Mouse (Mus musculus): ENCODE results near the gene Sergef. TPM values are rescaled to one million over a fixed set of nuclear protein-coding genes. Genes with fewer than 3 reads are reported as not detected.

Sergef gene
- polyA plus RNA-seq, 1 experiment from 2014 or later = 16.8 TPM

DNA sequence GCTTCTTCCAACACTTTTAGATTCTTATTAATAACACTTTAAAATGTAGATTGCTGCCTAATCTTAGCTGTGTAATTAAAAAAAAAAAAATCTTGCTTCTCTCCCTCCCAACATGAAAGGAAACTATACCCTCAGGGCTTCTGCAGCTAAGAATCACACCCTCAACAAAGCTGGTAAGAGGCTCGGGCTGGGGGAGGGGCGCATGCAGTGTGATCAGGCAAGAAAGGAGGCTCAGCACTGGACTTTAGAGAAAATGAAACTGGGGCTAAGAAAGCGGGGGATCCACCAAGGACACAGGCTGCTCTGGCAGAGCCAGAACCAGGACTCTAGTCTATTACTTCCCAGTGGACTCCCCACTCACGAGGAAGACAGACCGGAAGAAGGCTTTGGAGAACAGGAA, 38.5 kb downstream of the Sergef start:
- no peak overlapping the region for H3K4me3 ChIP-seq (ENCODE audit: low read depth, low read length)

GRCm38 (mm10) chr7:46597006-46597405, 42.6 kb downstream of the Sergef start:
- ATAC-seq (replicated peaks; ENCODE audit: low FRiP score, low TSS enrichment, low read depth) (no peak), DNase-seq (ENCODE audit: low spot score) (no peak)
- H3K4me2 ChIP-seq (ENCODE audit: low read length) = no peak overlapping the region
- no peaks in the 10 kb centered on the region for H3K36me3 ChIP-seq (ENCODE audit: control insufficient read depth, insufficient read depth, low read length)
- no peak overlapping the region for H3K4me3 ChIP-seq (ENCODE audit: low read depth, low read length)
- H3K27ac ChIP-seq (ENCODE audit: low read depth) = no peak overlapping the region
- H3K9ac ChIP-seq (ENCODE audit: low read length) = no peak overlapping the region
- H3K27me3 ChIP-seq (replicated peaks; ENCODE audit: control insufficient read depth, insufficient read depth, low read length) = no peaks in the 10 kb centered on the region
- H3K9me3 ChIP-seq (ENCODE audit: control insufficient read depth, low read length) = no peaks in the 10 kb centered on the region
- 94% methylated on average over 2 of the region's 2 CpGs for WGBS
- no peaks in the 10 kb centered on the region for H3K4me1 ChIP-seq (replicated peaks; ENCODE audit: control insufficient read depth, insufficient read depth, low read length)

More for the DNA sequence above, 38.5 kb downstream of the Sergef start:
- Histone ChIP-seq H3K36me3 (ENCODE audit: control insufficient read depth, insufficient read depth, low read length) (peaks cover 5% of the 10 kb centered on the region; the same call in 1 of the 2 replicates), H3K4me1 (replicated peaks; ENCODE audit: control insufficient read depth, insufficient read depth, low read length) (no peaks in the 10 kb centered on the region), H3K27me3 (replicated peaks; ENCODE audit: control insufficient read depth, insufficient read depth, low read length) (no peaks in the 10 kb centered on the region), H3K9me3 (ENCODE audit: control insufficient read depth, low read length) (no peaks in the 10 kb centered on the region), H3K27ac (ENCODE audit: low read depth) (no peak overlapping the region), H3K4me2 (ENCODE audit: low read length) (no peak overlapping the region), H3K9ac (ENCODE audit: low read length) (no peak overlapping the region)
- ATAC-seq (replicated peaks; ENCODE audit: low FRiP score, low TSS enrichment, low read depth) (no peak), DNase-seq (ENCODE audit: low spot score) (no peak)
- WGBS = 61% methylated on average over 5 of the region's 5 CpGs

- 94% methylated on average over 7 of the region's 7 CpGs for WGBS
- Histone ChIP-seq H3K4me1 (replicated peaks; ENCODE audit: control insufficient read depth, insufficient read depth, low read length) (no peaks in the 10 kb centered on the region), H3K4me3 (ENCODE audit: low read depth, low read length) (no peak overlapping the region), H3K36me3 (ENCODE audit: control insufficient read depth, insufficient read depth, low read length) (peaks cover 2% of the 10 kb centered on the region; the same call in 1 of the 2 replicates), H3K9me3 (ENCODE audit: control insufficient read depth, low read length) (no peaks in the 10 kb centered on the region), H3K27me3 (replicated peaks; ENCODE audit: control insufficient read depth, insufficient read depth, low read length) (no peaks in the 10 kb centered on the region), H3K4me2 (ENCODE audit: low read length) (no peak overlapping the region), H3K9ac (ENCODE audit: low read length) (no peak overlapping the region), H3K27ac (ENCODE audit: low read depth) (no peak overlapping the region)
- DNase-seq (ENCODE audit: low spot score) (no peak), ATAC-seq (replicated peaks; ENCODE audit: low FRiP score, low TSS enrichment, low read depth) (no peak)
Measured at GRCm38 (mm10) chr7:46591546-46591945, 48.1 kb downstream of the Sergef start.

DNA sequence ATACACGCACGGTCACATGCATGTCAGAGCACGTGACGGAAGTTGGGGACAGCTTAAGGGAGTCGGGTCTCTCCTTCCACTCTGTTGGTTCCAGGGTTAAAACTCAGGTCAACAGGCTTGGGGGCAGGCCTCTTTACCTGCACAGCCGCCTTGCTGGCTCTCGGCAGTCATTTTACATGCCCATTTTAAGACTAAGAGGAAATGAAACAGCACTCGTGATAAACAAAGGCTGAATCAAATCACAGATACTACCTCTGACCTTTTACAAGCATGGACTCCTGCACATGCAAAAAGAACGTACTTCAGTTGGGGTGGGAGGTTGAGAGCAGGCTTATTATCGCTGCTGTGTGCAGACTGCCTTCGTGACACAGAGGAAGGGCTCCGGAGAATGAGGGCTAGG, 50.4 kb downstream of the Sergef start:
- Histone ChIP-seq H3K9me3 (ENCODE audit: control insufficient read depth, low read length) (no peaks in the 10 kb centered on the region), H3K4me3 (ENCODE audit: low read depth, low read length) (no peak overlapping the region), H3K36me3 (ENCODE audit: control insufficient read depth, insufficient read depth, low read length) (peaks cover 7% of the 10 kb centered on the region; the same call in 1 of the 2 replicates), H3K4me2 (ENCODE audit: low read length) (no peak overlapping the region), H3K27me3 (replicated peaks; ENCODE audit: control insufficient read depth, insufficient read depth, low read length) (no peaks in the 10 kb centered on the region), H3K27ac (ENCODE audit: low read depth) (no peak overlapping the region), H3K9ac (ENCODE audit: low read length) (no peak overlapping the region), H3K4me1 (replicated peaks; ENCODE audit: control insufficient read depth, insufficient read depth, low read length) (no peaks in the 10 kb centered on the region)
- no peak for ATAC-seq (replicated peaks; ENCODE audit: low FRiP score, low TSS enrichment, low read depth)
- WGBS = 77% methylated on average over 12 of the region's 12 CpGs
- no peak for DNase-seq (ENCODE audit: low spot score)

- Histone ChIP-seq H3K4me1 (replicated peaks; ENCODE audit: control insufficient read depth, insufficient read depth, low read length) (no peaks in the 10 kb centered on the region), H3K4me2 (ENCODE audit: low read length) (no peak overlapping the region), H3K27ac (ENCODE audit: low read depth) (no peak overlapping the region), H3K4me3 (ENCODE audit: low read depth, low read length) (no peak overlapping the region), H3K9ac (ENCODE audit: low read length) (no peak overlapping the region), H3K36me3 (ENCODE audit: control insufficient read depth, insufficient read depth, low read length) (peaks cover 7% of the 10 kb centered on the region; the same call in 1 of the 2 replicates), H3K9me3 (ENCODE audit: control insufficient read depth, low read length) (no peaks in the 10 kb centered on the region), H3K27me3 (replicated peaks; ENCODE audit: control insufficient read depth, insufficient read depth, low read length) (no peaks in the 10 kb centered on the region)
- ATAC-seq (replicated peaks; ENCODE audit: low FRiP score, low TSS enrichment, low read depth) (no peak), DNase-seq (ENCODE audit: low spot score) (no peak)
- WGBS = 85% methylated on average over 7 of the region's 7 CpGs
Measured at GRCm38 (mm10) chr7:46588005-46588404, 51.6 kb downstream of the Sergef start.

DNA sequence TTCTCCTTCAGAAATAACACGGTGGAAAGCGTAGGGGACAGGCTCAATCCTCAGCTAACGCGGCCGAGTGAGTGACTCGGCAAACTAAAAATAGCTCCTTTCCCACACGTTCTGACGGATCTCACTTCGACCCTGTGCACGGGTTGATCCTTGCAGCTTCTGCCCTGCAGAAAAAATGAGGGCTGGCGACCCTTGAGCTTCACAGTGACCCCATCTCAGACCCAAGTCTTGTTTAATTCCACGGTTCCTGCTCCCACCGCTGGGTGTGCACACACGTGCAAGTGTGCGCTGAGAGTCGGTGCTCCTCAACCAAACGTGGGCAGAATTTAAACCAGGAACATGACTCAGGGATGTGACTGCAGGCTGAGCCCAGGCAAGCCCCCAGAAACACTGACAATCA, 52.1 kb downstream of the Sergef start:
- no peak for DNase-seq (ENCODE audit: low spot score)
- H3K4me3 ChIP-seq (ENCODE audit: low read depth, low read length) = no peak overlapping the region
- H3K27me3 ChIP-seq (replicated peaks; ENCODE audit: control insufficient read depth, insufficient read depth, low read length) = no peaks in the 10 kb centered on the region
- no peaks in the 10 kb centered on the region for H3K4me1 ChIP-seq (replicated peaks; ENCODE audit: control insufficient read depth, insufficient read depth, low read length)
- H3K9ac ChIP-seq (ENCODE audit: low read length) = no peak overlapping the region
- H3K36me3 ChIP-seq (ENCODE audit: control insufficient read depth, insufficient read depth, low read length) = peaks cover 7% of the 10 kb centered on the region; the same call in 1 of the 2 replicates
- no peak overlapping the region for H3K27ac ChIP-seq (ENCODE audit: low read depth)
- H3K4me2 ChIP-seq (ENCODE audit: low read length) = no peak overlapping the region
- WGBS = 71% methylated on average over 17 of the region's 17 CpGs
- no peaks in the 10 kb centered on the region for H3K9me3 ChIP-seq (ENCODE audit: control insufficient read depth, low read length)
- no peak for ATAC-seq (replicated peaks; ENCODE audit: low FRiP score, low TSS enrichment, low read depth)

GRCm38 (mm10) chr7:46586621-46587216, 52.9 kb downstream of the Sergef start:
- Histone ChIP-seq H3K4me2 (ENCODE audit: low read length) (no peak overlapping the region), H3K9ac (ENCODE audit: low read length) (no peak overlapping the region), H3K27me3 (replicated peaks; ENCODE audit: control insufficient read depth, insufficient read depth, low read length) (no peaks in the 10 kb centered on the region), H3K9me3 (ENCODE audit: control insufficient read depth, low read length) (no peaks in the 10 kb centered on the region), H3K4me3 (ENCODE audit: low read depth, low read length) (no peak overlapping the region), H3K36me3 (ENCODE audit: control insufficient read depth, insufficient read depth, low read length) (peaks cover 7% of the 10 kb centered on the region; the same call in 1 of the 2 replicates), H3K4me1 (replicated peaks; ENCODE audit: control insufficient read depth, insufficient read depth, low read length) (no peaks in the 10 kb centered on the region), H3K27ac (ENCODE audit: low read depth) (no peak overlapping the region)
- ATAC-seq (replicated peaks; ENCODE audit: low FRiP score, low TSS enrichment, low read depth) = no peak
- 86% methylated on average over 10 of the region's 10 CpGs for WGBS
- DNase-seq (ENCODE audit: low spot score) = no peak

GRCm38 (mm10) chr7:46582750-46583149, 56.9 kb downstream of the Sergef start:
- 94% methylated on average over 6 of the region's 6 CpGs for WGBS
- no peak overlapping the region for H3K9ac ChIP-seq (ENCODE audit: low read length)

DNA sequence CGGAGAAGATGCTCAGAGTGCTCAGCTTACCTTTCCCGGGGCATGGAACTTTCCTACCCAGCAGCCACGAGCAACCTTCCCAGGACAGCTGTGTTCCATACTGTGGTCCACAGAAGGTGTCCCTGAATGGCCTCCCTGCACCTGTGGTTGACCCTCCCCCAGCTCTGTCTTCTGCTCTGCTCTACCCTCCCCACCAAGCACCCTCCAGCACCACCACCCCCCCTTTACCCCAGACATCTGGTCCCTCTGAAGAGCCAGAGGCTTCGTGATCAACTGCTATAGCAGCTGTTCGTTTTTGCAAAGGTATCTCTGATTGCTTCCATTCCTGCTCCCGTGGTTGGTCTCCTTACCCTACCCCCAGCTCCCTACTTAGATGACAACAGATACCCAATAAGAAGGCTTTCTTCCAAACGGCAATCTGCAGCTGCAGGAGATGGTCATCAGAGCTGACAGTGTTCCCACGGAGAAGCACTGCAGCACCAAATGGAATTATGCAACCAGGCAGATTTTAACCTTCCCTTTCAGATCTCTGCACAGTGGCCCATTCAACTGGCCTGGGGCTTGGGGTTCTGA, 58.2 kb downstream of the Sergef start:
- no peak overlapping the region for H3K4me3 ChIP-seq (ENCODE audit: low read depth, low read length)
- DNase-seq (ENCODE audit: low spot score) = no peak
- H3K27me3 ChIP-seq (replicated peaks; ENCODE audit: control insufficient read depth, insufficient read depth, low read length) = no peaks in the 10 kb centered on the region
- no peak overlapping the region for H3K4me2 ChIP-seq (ENCODE audit: low read length)
- 75% methylated on average over 8 of the region's 8 CpGs for WGBS
- ATAC-seq (replicated peaks; ENCODE audit: low FRiP score, low TSS enrichment, low read depth) = no peak
- H3K4me1 ChIP-seq (replicated peaks; ENCODE audit: control insufficient read depth, insufficient read depth, low read length) = no peaks in the 10 kb centered on the region
- no peak overlapping the region for H3K27ac ChIP-seq (ENCODE audit: low read depth)
- H3K36me3 ChIP-seq (ENCODE audit: control insufficient read depth, insufficient read depth, low read length) = 0 out of 2 replicates have a peak, but pooled peaks cover 5% of the 10 kb centered on the region
- H3K9ac ChIP-seq (ENCODE audit: low read length) = no peak overlapping the region
- H3K9me3 ChIP-seq (ENCODE audit: control insufficient read depth, low read length) = no peaks in the 10 kb centered on the region

More at GRCm38 (mm10) chr7:46582750-46583149, 56.9 kb downstream of the Sergef start:
- Histone ChIP-seq H3K27ac (ENCODE audit: low read depth) (no peak overlapping the region), H3K4me2 (ENCODE audit: low read length) (no peak overlapping the region), H3K27me3 (replicated peaks; ENCODE audit: control insufficient read depth, insufficient read depth, low read length) (no peaks in the 10 kb centered on the region), H3K9me3 (ENCODE audit: control insufficient read depth, low read length) (no peaks in the 10 kb centered on the region), H3K4me3 (ENCODE audit: low read depth, low read length) (no peak overlapping the region), H3K36me3 (ENCODE audit: control insufficient read depth, insufficient read depth, low read length) (0 out of 2 replicates have a peak, but pooled peaks cover 5% of the 10 kb centered on the region), H3K4me1 (replicated peaks; ENCODE audit: control insufficient read depth, insufficient read depth, low read length) (no peaks in the 10 kb centered on the region)
- ATAC-seq (replicated peaks; ENCODE audit: low FRiP score, low TSS enrichment, low read depth) (no peak), DNase-seq (ENCODE audit: low spot score) (no peak)
